Mouse (Mus musculus) forebrain, embryonic 15.5 days (tissue): ENCODE data around the gene Csrp2. TPM values are rescaled to one million over a fixed set of nuclear protein-coding genes. Genes with fewer than 3 reads are reported as not detected.

Experiments
- ATAC-seq: fragments of 200-750 bp; cut with Nextera tagmentation; replicated peaks from 2 replicates; pipeline ENCODE4 v1.8.0; 2017; ENCODE audit warnings: mild to moderate bottlenecking, moderate TSS enrichment, moderate library complexity
- H3K27ac ChIP-seq: fragments of 300-500 bp; sonication (generic); replicated peaks from 2 replicates; pipeline ENCODE4 v1.5.1; 2015; ENCODE audit warnings: mild to moderate bottlenecking, inconsistent platforms
- H3K27me3 ChIP-seq: fragments of 300-500 bp; sonication (generic); 2 replicates; pipeline ENCODE4 v1.6.1; 2015; ENCODE audit warnings: inconsistent platforms
- H3K36me3 ChIP-seq: fragments of 300-500 bp; sonication (generic); 2 replicates; pipeline ENCODE4 v1.6.1; 2015; ENCODE audit warnings: mild to moderate bottlenecking, inconsistent platforms
- H3K4me1 ChIP-seq: fragments of 300-500 bp; sonication (generic); 2 replicates; pipeline ENCODE4 v1.6.1; 2015; ENCODE audit warnings: inconsistent platforms
- H3K4me2 ChIP-seq: fragments of 300-500 bp; sonication (generic); replicated peaks from 2 replicates; pipeline ENCODE4 v1.6.1; 2015; ENCODE audit warnings: mild to moderate bottlenecking, inconsistent platforms
- H3K4me3 ChIP-seq: fragments of 300-500 bp; sonication (generic); 2 replicates; pipeline ENCODE4 v1.5.1; 2015; ENCODE audit warnings: mild to moderate bottlenecking, inconsistent platforms
- H3K9ac ChIP-seq: fragments of 300-500 bp; sonication (generic); replicated peaks from 2 replicates; pipeline ENCODE4 v1.6.1; 2015; ENCODE audit warnings: mild to moderate bottlenecking, inconsistent platforms
- H3K9me3 ChIP-seq: fragments of 300-500 bp; sonication (generic); 2 replicates; pipeline ENCODE4 v1.6.1; 2016; ENCODE audit warnings: inconsistent platforms
- WGBS: fragments of 180-500 bp; shearing (Covaris S2); methylation state at CpG from one replicate; pipeline ENCODE4 v1.1.7; 2015; ENCODE audit warnings: mixed read lengths; 5-methylcytosine and 5-hydroxymethylcytosine counted together
- polyA plus RNA-seq: library from polyadenylated mRNA; unstranded; fragments of >200 nt; fragmentation: Nextera tagmentation; extraction: Ambion mirVana; gene quantifications from 2 replicates; pipeline ENCODE4 v1.2.1, GENCODE M21; 2015

Gene Csrp2
- polyA plus RNA-seq, 1 experiment from 2014 or later = 203 TPM

- no peak overlapping the region for H3K27ac ChIP-seq
- WGBS = 80% methylated on average over 11 of the region's 11 CpGs
- no peaks in the 10 kb centered on the region for H3K36me3 ChIP-seq
- peaks cover 16% of the 10 kb centered on the region for H3K4me1 ChIP-seq
- no peak for ATAC-seq
- no peaks in the 10 kb centered on the region for H3K9me3 ChIP-seq
- no peak overlapping the region for H3K4me3 ChIP-seq
- H3K9ac ChIP-seq = no peak overlapping the region
- no peaks in the 10 kb centered on the region for H3K27me3 ChIP-seq
- H3K4me2 ChIP-seq = no peak overlapping the region
These were observed 2.8 kb upstream of the Csrp2 start for GRCm38 (mm10) chr10:110916666-110917344.

GRCm38 (mm10) chr10:110917521-110917920 lies 2.1 kb upstream of the Csrp2 start:
- H3K4me2 ChIP-seq = no peak overlapping the region
- no peaks in the 10 kb centered on the region for H3K27me3 ChIP-seq
- peaks cover 23% of the 10 kb centered on the region for H3K4me1 ChIP-seq
- H3K9ac ChIP-seq = no peak overlapping the region
- H3K4me3 ChIP-seq = no peak overlapping the region
- no peaks in the 10 kb centered on the region for H3K9me3 ChIP-seq
- ATAC-seq = no peak
- 98% methylated on average over 6 of the region's 6 CpGs for WGBS
- no peaks in the 10 kb centered on the region for H3K36me3 ChIP-seq
- no peak overlapping the region for H3K27ac ChIP-seq

GRCm38 (mm10) chr10:110918414-110919391 lies 886 bp upstream of the Csrp2 start:
- H3K27ac ChIP-seq = peak overlapping the region; percentile 92
- peak; percentile 41 for ATAC-seq
- 14% methylated on average over 26 of the region's 26 CpGs for WGBS
- peak overlapping the region; percentile 83 for H3K4me3 ChIP-seq
- peak overlapping the region; percentile 88; the same call in 1 of the 2 replicates for H3K9ac ChIP-seq
- peak overlapping the region; percentile 89 for H3K4me2 ChIP-seq
- no peaks in the 10 kb centered on the region for H3K9me3 ChIP-seq
- peaks cover 32% of the 10 kb centered on the region for H3K4me1 ChIP-seq
- no peaks in the 10 kb centered on the region for H3K27me3 ChIP-seq
- H3K36me3 ChIP-seq = no peaks in the 10 kb centered on the region

GRCm38 (mm10) chr10:110920368-110920950 lies 870 bp downstream of the Csrp2 start:
- Histone ChIP-seq H3K27me3 (no peaks in the 10 kb centered on the region), H3K4me2 (peak overlapping the region; percentile 89), H3K4me3 (peak overlapping the region; percentile 83), H3K9ac (peak overlapping the region; percentile 88), H3K36me3 (no peaks in the 10 kb centered on the region), H3K4me1 (peaks cover 36% of the 10 kb centered on the region), H3K27ac (peak overlapping the region; percentile 92), H3K9me3 (no peaks in the 10 kb centered on the region)
- peak; percentile 54 for ATAC-seq
- 1% methylated on average over 15 of the region's 15 CpGs for WGBS

GRCm38 (mm10) chr10:110921890-110922289 lies 2.3 kb downstream of the Csrp2 start:
- 71% methylated on average over 3 of the region's 3 CpGs for WGBS
- Histone ChIP-seq H3K9me3 (no peaks in the 10 kb centered on the region), H3K4me3 (peak overlapping the region; percentile 83), H3K27ac (no peak overlapping the region), H3K9ac (no peak overlapping the region), H3K4me2 (peak overlapping the region; percentile 89), H3K4me1 (peaks cover 48% of the 10 kb centered on the region), H3K27me3 (no peaks in the 10 kb centered on the region), H3K36me3 (no peaks in the 10 kb centered on the region)
- no peak for ATAC-seq

GRCm38 (mm10) chr10:110922612-110923011 lies 3.0 kb downstream of the Csrp2 start:
- Histone ChIP-seq H3K9me3 (no peaks in the 10 kb centered on the region), H3K36me3 (no peaks in the 10 kb centered on the region), H3K4me1 (peaks cover 54% of the 10 kb centered on the region), H3K4me2 (peak overlapping the region; percentile 89), H3K4me3 (peak overlapping the region; percentile 83; the same call in 1 of the 2 replicates), H3K9ac (no peak overlapping the region; the same call in 1 of the 2 replicates), H3K27me3 (no peaks in the 10 kb centered on the region), H3K27ac (no peak overlapping the region)
- 54% methylated on average over 9 of the region's 9 CpGs for WGBS
- no peak for ATAC-seq

- WGBS = 58% methylated on average over 11 of the region's 11 CpGs
- Histone ChIP-seq H3K9ac (no peak overlapping the region), H3K27ac (peak overlapping the region; percentile 60), H3K4me3 (no peak overlapping the region), H3K4me1 (peaks cover 80% of the 10 kb centered on the region), H3K27me3 (no peaks in the 10 kb centered on the region), H3K4me2 (no peak overlapping the region), H3K9me3 (no peaks in the 10 kb centered on the region), H3K36me3 (no peaks in the 10 kb centered on the region)
- peak; percentile 61 for ATAC-seq
These were observed 7.9 kb downstream of the Csrp2 start for GRCm38 (mm10) chr10:110927491-110927890.

GRCm38 (mm10) chr10:110929756-110930155 lies 10.2 kb downstream of the Csrp2 start:
- WGBS = 49% methylated on average over 4 of the region's 4 CpGs
- H3K27me3 ChIP-seq = no peaks in the 10 kb centered on the region
- no peak overlapping the region for H3K4me2 ChIP-seq
- no peak for ATAC-seq
- peaks cover 68% of the 10 kb centered on the region for H3K4me1 ChIP-seq
- no peak overlapping the region for H3K9ac ChIP-seq
- no peak overlapping the region for H3K27ac ChIP-seq
- H3K4me3 ChIP-seq = no peak overlapping the region
- H3K9me3 ChIP-seq = no peaks in the 10 kb centered on the region
- H3K36me3 ChIP-seq = no peaks in the 10 kb centered on the region

GRCm38 (mm10) chr10:110931161-110931912 lies 11.7 kb downstream of the Csrp2 start:
- H3K9ac ChIP-seq = peak overlapping the region; percentile 30
- H3K27me3 ChIP-seq = no peaks in the 10 kb centered on the region
- H3K4me1 ChIP-seq = peaks cover 61% of the 10 kb centered on the region
- H3K9me3 ChIP-seq = no peaks in the 10 kb centered on the region
- peak overlapping the region; percentile 38 for H3K4me2 ChIP-seq
- H3K27ac ChIP-seq = peak overlapping the region; percentile 82
- WGBS = 13% methylated on average over 13 of the region's 13 CpGs
- H3K36me3 ChIP-seq = peaks cover 3% of the 10 kb centered on the region; the same call in 1 of the 2 replicates
- peak overlapping the region; percentile 22 for H3K4me3 ChIP-seq
- peak; percentile 51 for ATAC-seq

GRCm38 (mm10) chr10:110931913-110932560 lies 12.4 kb downstream of the Csrp2 start:
- 48% methylated on average over 20 of the region's 20 CpGs for WGBS
- Histone ChIP-seq H3K4me1 (peaks cover 54% of the 10 kb centered on the region), H3K4me3 (peak overlapping the region; percentile 22), H3K36me3 (peaks cover 3% of the 10 kb centered on the region; the same call in 1 of the 2 replicates), H3K27ac (peak overlapping the region; percentile 82), H3K4me2 (peak overlapping the region; percentile 38), H3K9ac (peak overlapping the region; percentile 30), H3K27me3 (no peaks in the 10 kb centered on the region), H3K9me3 (no peaks in the 10 kb centered on the region)
- peak; percentile 72 for ATAC-seq

- no peak overlapping the region for H3K27ac ChIP-seq
- peaks cover 3% of the 10 kb centered on the region; the same call in 1 of the 2 replicates for H3K36me3 ChIP-seq
- H3K9me3 ChIP-seq = no peaks in the 10 kb centered on the region
- no peak overlapping the region for H3K9ac ChIP-seq
- peaks cover 40% of the 10 kb centered on the region for H3K4me1 ChIP-seq
- H3K4me2 ChIP-seq = no peak overlapping the region
- no peak for ATAC-seq
- no peaks in the 10 kb centered on the region for H3K27me3 ChIP-seq
- 72% methylated on average over 5 of the region's 5 CpGs for WGBS
- no peak overlapping the region for H3K4me3 ChIP-seq
These were observed 14.0 kb downstream of the Csrp2 start for GRCm38 (mm10) chr10:110933584-110933983.
